Mouse (Mus musculus) liver, embryonic 11.5 days (tissue): Measurements from ENCODE around the gene Fgf23. TPM values are rescaled to one million over a fixed set of nuclear protein-coding genes. Genes with fewer than 3 reads are reported as not detected.

ENCODE experiments used
- ATAC-seq: fragments of 200-750 bp; cut with Nextera tagmentation; replicated peaks from 2 replicates; pipeline ENCODE4 v1.8.0; 2017; ENCODE audit warnings: moderate number of reproducible peaks, mild to moderate bottlenecking, moderate TSS enrichment, moderate library complexity; ENCODE audit not compliant: low FRiP score
- DNase-seq: peaks from one replicate; pipeline ENCODE4 v3.0.0-alpha.2; 2017; ENCODE audit warnings: low spot score
- H3K27ac ChIP-seq: fragments of 300-500 bp; sonication (generic); 2 replicates; pipeline ENCODE4 v1.5.1; 2014; ENCODE audit warnings: mild to moderate bottlenecking, low read depth, low read length, control low read depth
- H3K27me3 ChIP-seq: fragments of 300-500 bp; sonication (generic); replicated peaks from 2 replicates; pipeline ENCODE4 v1.6.1; 2014; ENCODE audit warnings: low read length, mixed read lengths; ENCODE audit not compliant: control insufficient read depth, insufficient read depth
- H3K36me3 ChIP-seq: fragments of 300-500 bp; sonication (generic); 2 replicates; pipeline ENCODE4 v1.6.1; 2014; ENCODE audit warnings: mild to moderate bottlenecking, low read length, moderate library complexity, mixed read lengths; ENCODE audit not compliant: control insufficient read depth, insufficient read depth
- H3K4me1 ChIP-seq: fragments of 300-500 bp; sonication (generic); replicated peaks from 2 replicates; pipeline ENCODE4 v1.6.1; 2014; ENCODE audit warnings: low read length, mixed read lengths; ENCODE audit not compliant: control insufficient read depth, insufficient read depth
- H3K4me2 ChIP-seq: fragments of 300-500 bp; sonication (generic); 2 replicates; pipeline ENCODE4 v1.6.1; 2014; ENCODE audit warnings: mild to moderate bottlenecking, control low read depth, moderate library complexity
- H3K4me3 ChIP-seq: fragments of 300-500 bp; sonication (generic); 2 replicates; pipeline ENCODE4 v1.5.1; 2014; ENCODE audit warnings: low read depth, low read length, control low read depth
- H3K9ac ChIP-seq: fragments of 300-500 bp; sonication (generic); 2 replicates; pipeline ENCODE4 v1.6.1; 2014; ENCODE audit warnings: low read depth, low read length, control low read depth
- H3K9me3 ChIP-seq: fragments of 300-500 bp; sonication (generic); 2 replicates; pipeline ENCODE4 v1.6.1; 2016; ENCODE audit warnings: low read length, inconsistent platforms, mixed read lengths; ENCODE audit not compliant: control insufficient read depth
- WGBS: fragments of 180-500 bp; shearing (Covaris S2); extraction: QIAGEN DNeasy Blood & Tissue Kit; methylation state at CpG from one replicate; pipeline ENCODE4 v1.1.7; 2014; 5-methylcytosine and 5-hydroxymethylcytosine counted together
- polyA plus RNA-seq: library from polyadenylated mRNA; unstranded; fragments of >200 nt; fragmentation: Nextera tagmentation; extraction: Ambion mirVana; gene quantifications from 2 replicates; pipeline ENCODE4 v1.2.1, GENCODE M21; 2014

Gene Fgf23
- polyA plus RNA-seq = 0.13 and 0.30 TPM in 2 replicates

DNA sequence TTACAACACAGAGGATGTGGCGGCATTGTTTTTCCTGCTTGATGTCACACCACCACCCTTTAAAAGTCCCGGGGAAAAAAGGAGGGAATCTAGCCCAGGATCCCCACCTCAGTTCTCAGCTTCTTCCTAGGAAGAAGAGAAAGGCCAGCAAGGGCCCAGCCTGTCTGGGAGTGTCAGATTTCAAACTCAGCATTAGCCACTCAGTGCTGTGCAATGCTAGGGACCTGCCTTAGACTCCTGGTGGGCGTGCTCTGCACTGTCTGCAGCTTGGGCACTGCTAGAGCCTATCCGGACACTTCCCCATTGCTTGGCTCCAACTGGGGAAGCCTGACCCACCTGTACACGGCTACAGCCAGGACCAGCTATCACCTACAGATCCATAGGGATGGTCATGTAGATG is at the start of gene Fgf23:
Gene Fgf23 (plus strand): TSS at position 86 of the 400 bp plus-strand sequence.
- no peaks in the 10 kb centered on the region for H3K36me3 ChIP-seq
- H3K27ac ChIP-seq = no peak within 1 kb of the TSS
- no peak within 1 kb of the TSS for H3K4me2 ChIP-seq
- no peaks in the 10 kb centered on the region for H3K4me1 ChIP-seq
- no peak for DNase-seq
- H3K9me3 ChIP-seq = no peaks in the 10 kb centered on the region
- no peaks in the 10 kb centered on the region; the same call in 1 of the 2 replicates for H3K27me3 ChIP-seq
- H3K4me3 ChIP-seq = no peak within 1 kb of the TSS
- no peak within 1 kb of the TSS for H3K9ac ChIP-seq
- WGBS = 16% methylated on average over 5 of the region's 5 CpGs
- ATAC-seq = 0 out of 2 replicates have a peak, but pooled peaks have one; percentile 41

- Histone ChIP-seq H3K9ac (no peak overlapping the region), H3K9me3 (no peaks in the 10 kb centered on the region), H3K4me1 (0 out of 2 replicates have a peak, but pooled peaks cover 2% of the 10 kb centered on the region), H3K4me3 (no peak overlapping the region), H3K27ac (no peak overlapping the region), H3K4me2 (no peak overlapping the region), H3K36me3 (no peaks in the 10 kb centered on the region), H3K27me3 (peaks cover 5% of the 10 kb centered on the region)
- 56% methylated on average over 7 of the region's 7 CpGs for WGBS
- no peak for ATAC-seq
- no peak for DNase-seq
Measured at GRCm38 (mm10) chr6:127024836-127025235, 47.9 kb upstream of the Fgf23 start.

DNA sequence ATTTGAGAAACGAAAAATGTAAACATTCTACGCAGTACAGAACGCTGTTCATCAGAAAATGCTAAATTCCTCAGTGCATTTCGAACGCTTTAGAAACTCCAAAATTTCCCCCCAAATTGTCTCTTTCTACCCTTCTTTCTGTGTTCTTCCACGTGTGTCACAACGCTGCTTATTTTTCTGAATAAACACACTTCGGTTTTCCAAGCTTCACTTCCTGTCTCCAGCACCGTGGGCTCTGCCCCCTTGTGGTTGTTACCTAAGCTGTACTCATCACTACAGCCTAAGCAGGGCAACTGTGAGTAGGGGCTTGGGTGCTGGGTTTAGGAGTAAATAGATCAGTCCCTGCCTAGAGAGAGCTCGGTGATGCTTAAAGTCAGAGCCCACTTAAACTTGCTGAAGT is 37.9 kb upstream of the Fgf23 start:
- DNase-seq = peak; percentile 41
- peak overlapping the region; percentile 30 for H3K4me2 ChIP-seq
- peak; percentile 71; the same call in 1 of the 2 replicates for ATAC-seq

DNA sequence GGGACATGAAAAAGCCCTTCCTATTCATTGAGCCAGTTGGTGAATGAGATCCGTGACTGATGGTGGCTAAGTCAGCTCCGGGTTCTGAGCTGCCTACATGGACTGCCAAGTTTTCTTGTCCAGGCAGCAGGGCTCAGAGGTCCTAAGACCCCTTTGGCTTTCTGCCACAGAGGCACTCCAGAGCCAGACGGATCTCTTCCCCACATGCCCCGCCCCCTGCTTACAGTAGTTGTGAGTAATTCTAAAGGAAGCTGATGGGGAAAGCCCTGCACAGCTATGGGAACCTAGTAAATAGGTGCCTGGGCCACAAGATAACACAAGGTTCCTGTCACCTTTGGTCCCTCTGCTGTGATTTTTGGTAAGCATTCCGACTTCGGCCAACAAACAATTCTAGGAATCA is 27.8 kb upstream of the Fgf23 start:
- Histone ChIP-seq H3K4me3 (no peak overlapping the region), H3K36me3 (no peaks in the 10 kb centered on the region), H3K4me1 (no peaks in the 10 kb centered on the region), H3K9me3 (no peaks in the 10 kb centered on the region), H3K4me2 (no peak overlapping the region), H3K27ac (no peak overlapping the region), H3K9ac (no peak overlapping the region), H3K27me3 (no peaks in the 10 kb centered on the region)
- DNase-seq (no peak), ATAC-seq (no peak)
- WGBS = 49% methylated on average over 6 of the region's 6 CpGs

More for the DNA sequence above, 37.9 kb upstream of the Fgf23 start:
- H3K4me3 ChIP-seq = 0 out of 2 replicates have a peak overlapping the region, but pooled peaks have one; percentile 1
- no peaks in the 10 kb centered on the region for H3K27me3 ChIP-seq
- 25% methylated on average over 10 of the region's 10 CpGs for WGBS
- H3K4me1 ChIP-seq = no peaks in the 10 kb centered on the region
- H3K36me3 ChIP-seq = no peaks in the 10 kb centered on the region
- no peak overlapping the region for H3K9ac ChIP-seq
- H3K27ac ChIP-seq = no peak overlapping the region
- no peaks in the 10 kb centered on the region for H3K9me3 ChIP-seq

- Histone ChIP-seq H3K4me2 (no peak overlapping the region), H3K4me3 (no peak overlapping the region), H3K9ac (no peak overlapping the region), H3K27ac (no peak overlapping the region), H3K36me3 (no peaks in the 10 kb centered on the region), H3K27me3 (no peaks in the 10 kb centered on the region), H3K4me1 (no peaks in the 10 kb centered on the region), H3K9me3 (no peaks in the 10 kb centered on the region)
- ATAC-seq = no peak
- 71% methylated on average over 4 of the region's 4 CpGs for WGBS
- DNase-seq = no peak
Measured at GRCm38 (mm10) chr6:127050847-127051246, 21.9 kb upstream of the Fgf23 start.

DNA sequence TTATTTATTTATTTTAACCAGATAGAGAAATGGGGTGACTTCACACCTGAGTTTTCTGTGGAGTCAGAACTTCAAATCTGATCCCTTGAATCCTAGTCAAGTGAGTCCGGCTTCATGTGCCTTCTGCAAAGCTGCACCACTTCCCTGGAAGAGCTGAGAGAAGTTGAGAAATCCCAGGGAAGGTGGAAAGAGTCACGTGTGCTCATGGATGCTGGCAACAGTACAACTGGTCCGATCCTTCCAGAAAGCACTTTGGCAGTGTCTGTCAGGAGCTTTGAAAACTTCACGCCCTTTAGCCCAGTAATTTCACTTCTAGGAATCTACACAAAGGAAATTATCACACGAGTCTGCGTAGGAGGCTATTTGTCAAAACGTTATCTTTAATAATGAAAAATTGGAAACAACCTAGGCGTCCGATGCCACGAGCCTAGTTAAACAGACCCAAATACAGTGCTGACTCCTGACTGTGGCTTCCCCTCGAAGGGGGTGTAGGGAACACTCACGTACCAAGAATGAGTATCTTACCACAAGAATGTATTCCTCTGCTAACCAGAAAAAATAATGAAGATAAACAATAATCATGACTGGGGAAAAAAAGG is 15.6 kb upstream of the Fgf23 start:
- no peak for DNase-seq

DNA sequence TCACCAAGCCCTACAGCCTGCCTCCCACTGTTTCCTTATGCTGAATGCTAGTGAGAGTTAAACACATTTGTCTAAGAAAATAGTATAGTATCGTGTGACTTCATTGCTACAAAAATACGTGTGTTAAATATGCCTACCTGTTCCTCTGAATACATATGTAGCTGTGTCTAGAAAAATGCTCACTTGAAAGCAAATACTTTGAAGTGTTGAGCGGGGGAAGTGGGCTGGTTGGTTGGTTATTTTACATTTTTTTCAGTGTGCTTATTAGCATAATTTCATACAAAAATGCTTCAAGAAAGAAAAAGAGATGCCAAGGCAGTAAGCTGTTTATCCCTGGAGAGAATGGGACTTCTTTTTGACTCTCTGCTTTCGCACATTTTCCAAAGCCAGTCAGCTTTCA is 12.7 kb upstream of the Fgf23 start:
- Histone ChIP-seq H3K4me3 (no peak overlapping the region), H3K9me3 (no peaks in the 10 kb centered on the region), H3K4me2 (no peak overlapping the region), H3K27me3 (no peaks in the 10 kb centered on the region), H3K4me1 (no peaks in the 10 kb centered on the region), H3K27ac (no peak overlapping the region), H3K9ac (no peak overlapping the region), H3K36me3 (no peaks in the 10 kb centered on the region)
- 84% methylated on average over 4 of the region's 4 CpGs for WGBS
- DNase-seq = no peak
- no peak for ATAC-seq

More for the DNA sequence above, 15.6 kb upstream of the Fgf23 start:
- H3K9me3 ChIP-seq = no peaks in the 10 kb centered on the region
- H3K4me3 ChIP-seq = no peak overlapping the region
- H3K4me1 ChIP-seq = no peaks in the 10 kb centered on the region
- no peaks in the 10 kb centered on the region for H3K36me3 ChIP-seq
- 58% methylated on average over 12 of the region's 12 CpGs for WGBS
- H3K9ac ChIP-seq = no peak overlapping the region
- no peak overlapping the region for H3K27ac ChIP-seq
- no peak for ATAC-seq
- no peaks in the 10 kb centered on the region for H3K27me3 ChIP-seq
- H3K4me2 ChIP-seq = no peak overlapping the region

- no peak overlapping the region for H3K4me3 ChIP-seq
- H3K36me3 ChIP-seq = no peaks in the 10 kb centered on the region
- no peak overlapping the region for H3K9ac ChIP-seq
- ATAC-seq = no peak
- H3K27ac ChIP-seq = no peak overlapping the region
- H3K27me3 ChIP-seq = no peaks in the 10 kb centered on the region
- no peak overlapping the region for H3K4me2 ChIP-seq
- no peaks in the 10 kb centered on the region for H3K4me1 ChIP-seq
- H3K9me3 ChIP-seq = no peaks in the 10 kb centered on the region
- 73% methylated on average over 3 of the region's 3 CpGs for WGBS
- no peak for DNase-seq
Measured at GRCm38 (mm10) chr6:127063915-127064314, 8.8 kb upstream of the Fgf23 start.

- H3K9ac ChIP-seq = no peak overlapping the region
- no peaks in the 10 kb centered on the region for H3K9me3 ChIP-seq
- no peak; the same call in 1 of the 2 replicates for ATAC-seq
- no peaks in the 10 kb centered on the region for H3K36me3 ChIP-seq
- WGBS = 2% methylated on average over 14 of the region's 14 CpGs
- H3K4me3 ChIP-seq = no peak overlapping the region
- H3K4me2 ChIP-seq = peak overlapping the region; percentile 55
- H3K27me3 ChIP-seq = no peaks in the 10 kb centered on the region
- H3K4me1 ChIP-seq = no peaks in the 10 kb centered on the region
- DNase-seq = peak; percentile 48
- no peak overlapping the region for H3K27ac ChIP-seq
Measured at GRCm38 (mm10) chr6:127064815-127065214, 7.9 kb upstream of the Fgf23 start.
